Mouse (Mus musculus): ENCODE measurements around the gene Limd2.
"Not testable (repeated sequence)": the region's sequence is repeated elsewhere in the genome, so short reads cannot be mapped to it uniquely, and the experiment has no call there.

Limd2 gene

DNA sequence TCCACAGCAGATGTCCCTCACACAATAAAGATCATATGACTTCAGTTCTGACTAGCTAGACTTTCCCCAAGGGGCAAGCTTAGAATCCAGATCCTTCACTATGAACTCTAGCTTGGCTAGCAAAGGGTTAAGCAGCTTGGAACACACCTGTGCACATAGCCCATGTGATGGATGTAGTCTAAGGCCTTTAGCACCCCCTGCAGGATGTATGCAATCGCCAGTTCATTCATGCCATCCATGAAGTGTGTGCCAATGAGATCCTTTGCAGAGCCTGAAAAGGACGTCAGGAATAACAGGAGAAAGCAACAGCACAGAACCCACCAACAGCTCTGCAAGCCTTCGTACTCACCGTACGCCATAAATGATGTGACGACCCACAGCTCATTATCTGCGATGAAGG is 10.1 kb upstream of the Limd2 start:
- no peak for DNase-seq

DNA sequence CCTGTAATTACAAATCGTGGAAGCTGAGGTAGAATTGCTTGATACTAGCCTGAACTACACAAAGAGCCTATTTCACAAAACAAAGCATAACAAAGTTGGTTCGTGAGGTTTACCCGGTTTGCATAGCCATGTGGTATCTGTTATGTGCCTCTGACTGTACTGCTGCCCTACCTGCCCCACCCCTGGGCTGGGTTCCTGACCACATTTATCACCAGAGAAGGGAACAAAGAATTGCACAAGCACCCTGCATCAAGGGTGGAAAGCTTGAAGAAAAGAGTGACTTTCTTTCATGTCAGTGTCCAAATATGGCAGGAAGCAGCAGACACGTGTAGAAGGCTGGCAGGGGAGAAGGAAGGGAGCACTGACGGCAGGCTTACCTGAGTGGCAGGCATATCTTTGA is 6.8 kb upstream of the Limd2 start:
- no peak for DNase-seq

DNA sequence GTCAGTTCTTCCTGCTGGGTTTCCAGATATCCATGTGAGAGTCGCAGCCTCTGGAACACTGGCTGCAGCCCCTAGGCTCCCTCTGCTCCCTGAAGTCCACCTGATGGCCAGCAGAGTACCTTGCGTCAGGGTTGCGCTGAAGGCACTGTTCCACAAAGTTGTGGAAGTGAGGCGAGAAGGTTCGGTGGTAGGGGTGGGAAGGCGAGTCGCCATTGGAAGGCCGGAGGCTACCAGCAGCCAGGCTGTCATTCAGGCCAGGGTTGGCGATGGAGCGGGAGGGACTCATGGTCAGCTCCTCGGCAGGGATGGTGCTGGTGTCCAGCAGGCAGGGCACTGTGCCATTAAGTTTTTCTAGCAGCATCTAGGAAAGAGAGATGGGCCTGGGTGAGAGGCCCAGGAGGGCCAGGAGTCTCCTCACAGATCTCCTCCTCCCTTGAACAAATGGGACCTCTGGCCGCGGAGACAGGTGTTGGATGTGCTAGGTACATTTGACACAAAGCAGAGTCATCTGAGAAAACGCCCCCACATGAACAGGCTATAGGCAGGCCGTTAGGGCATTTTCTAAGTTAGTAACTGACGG is 4.0 kb upstream of the Limd2 start:
- peak; percentile 29 for DNase-seq

- peak; percentile 23 for DNase-seq
Observed at GRCm38 (mm10) chr11:106163546-106163945, 2.9 kb upstream of the Limd2 start.

DNA sequence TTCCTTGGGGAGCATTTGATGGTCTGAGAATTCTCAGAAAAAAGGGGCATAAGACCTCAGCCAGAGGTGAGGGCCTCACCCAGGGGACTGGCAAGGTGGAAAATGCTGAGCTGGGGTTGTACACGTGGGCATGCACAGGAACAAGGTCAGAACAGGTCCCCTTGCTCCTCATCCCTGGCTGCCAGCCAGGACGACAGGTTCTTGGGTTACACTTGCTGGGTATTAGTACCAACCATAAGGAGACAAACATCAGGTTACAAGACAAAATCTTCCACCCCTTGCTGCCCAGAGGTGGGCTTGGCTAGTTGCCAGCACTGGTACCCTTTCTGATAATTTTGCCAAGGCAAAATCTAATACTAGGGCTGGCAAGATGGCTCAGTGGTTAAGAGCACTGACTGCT is 1.6 kb upstream of the Limd2 start:
- no peak for DNase-seq

- peak; percentile 84 for DNase-seq
Observed at GRCm38 (mm10) chr11:106159921-106160840, 479 bp downstream of the Limd2 start.

DNA sequence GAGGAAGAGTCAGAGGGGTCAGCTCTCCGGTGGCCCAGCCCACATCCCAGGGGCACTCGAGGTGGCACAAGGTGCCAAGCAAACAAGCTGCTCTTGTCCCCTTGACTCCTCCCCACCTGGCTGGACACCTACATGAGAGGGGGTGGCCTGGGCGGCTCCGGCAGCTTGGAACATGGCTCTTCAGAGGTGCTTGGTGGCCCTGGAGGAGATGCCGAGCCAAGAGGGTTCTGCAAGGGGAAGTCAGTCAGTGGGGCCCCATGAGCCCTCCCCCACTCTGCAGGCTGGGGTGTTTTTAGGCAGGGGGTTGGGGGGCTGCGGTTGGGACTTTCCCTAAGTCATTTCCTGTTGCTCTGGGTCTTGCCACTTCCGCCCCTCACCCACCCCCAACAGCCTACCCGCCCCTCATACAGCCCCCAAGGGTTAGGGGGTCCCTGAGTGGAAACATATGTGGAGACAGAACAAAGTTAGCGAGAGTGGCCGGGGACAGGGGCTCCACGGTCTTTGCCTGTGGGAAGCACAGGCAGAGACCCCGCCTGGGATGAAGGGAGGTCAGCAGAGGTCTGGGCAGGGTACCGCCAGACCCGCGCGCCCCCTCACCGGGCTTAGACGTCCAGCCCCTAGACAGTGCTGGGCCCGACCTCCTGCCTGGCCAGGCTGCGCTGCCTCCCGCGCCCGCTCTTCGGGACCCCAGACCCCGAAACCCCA is 1.3 kb downstream of the Limd2 start:
- peak; percentile 74 for DNase-seq

- DNase-seq: no peak
Observed at GRCm38 (mm10) chr11:106158930-106159215, 1.8 kb downstream of the Limd2 start.

DNA sequence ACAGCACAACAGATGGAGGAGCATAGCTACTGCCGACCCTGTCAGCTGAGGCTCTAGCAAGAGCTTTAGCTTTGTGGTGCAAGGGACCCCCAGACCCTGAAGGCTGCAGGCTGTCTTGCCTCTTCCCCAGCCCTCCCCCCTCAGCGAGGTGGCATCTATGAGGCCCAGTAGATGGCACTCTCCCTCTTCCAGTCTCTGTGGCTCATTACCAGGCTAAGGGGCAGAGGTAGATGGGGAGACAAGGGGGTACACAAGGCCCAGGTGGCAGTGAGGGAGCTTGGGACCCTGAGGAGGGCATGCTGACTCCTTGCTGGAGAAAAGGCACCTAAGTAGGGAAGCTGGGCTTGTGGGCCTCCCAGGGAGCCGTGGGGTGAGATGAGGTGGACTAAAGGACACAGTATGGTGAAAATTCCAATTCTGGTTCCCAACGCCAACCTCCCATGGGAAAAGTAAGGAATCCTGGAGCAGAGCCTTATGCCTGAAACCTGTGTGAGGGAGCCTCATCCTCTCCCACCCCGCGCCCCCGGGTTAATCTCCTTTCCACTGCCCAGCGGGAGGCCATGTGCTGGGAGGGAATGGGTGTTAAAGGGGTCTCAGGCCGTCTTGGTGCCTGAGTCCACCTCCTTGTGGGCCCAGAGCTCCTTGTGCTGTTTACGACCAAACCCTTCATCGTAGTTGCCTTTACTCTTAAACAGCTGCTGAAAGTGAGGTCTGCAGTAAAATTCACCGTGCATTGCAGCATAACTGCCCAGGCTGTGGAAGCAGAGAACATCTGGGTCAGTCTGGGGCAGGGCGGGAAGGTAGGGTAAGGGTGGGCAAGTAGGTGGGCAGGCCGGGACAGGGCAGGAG is 2.4 kb downstream of the Limd2 start:
- DNase-seq: no peak

DNA sequence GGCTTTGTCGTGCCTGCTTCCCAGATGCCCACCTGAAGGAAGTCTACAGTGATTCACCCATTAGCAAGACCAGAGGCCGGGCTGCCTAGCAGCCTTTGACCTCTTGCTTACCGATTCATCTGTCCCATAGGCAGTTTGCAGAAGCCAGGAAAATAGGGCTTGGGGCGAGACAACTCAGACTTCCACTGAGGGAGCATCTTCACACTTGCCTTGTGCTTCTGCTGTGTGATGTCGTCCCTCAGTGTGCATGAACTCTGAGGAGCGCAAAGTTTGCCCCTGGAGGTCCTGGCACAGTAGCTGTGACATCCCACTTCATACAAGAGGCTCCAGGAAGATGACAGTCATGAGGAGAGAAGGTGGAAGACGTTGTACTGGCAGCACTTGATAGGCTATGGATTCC is 3.5 kb downstream of the Limd2 start:
- no peak for DNase-seq

DNA sequence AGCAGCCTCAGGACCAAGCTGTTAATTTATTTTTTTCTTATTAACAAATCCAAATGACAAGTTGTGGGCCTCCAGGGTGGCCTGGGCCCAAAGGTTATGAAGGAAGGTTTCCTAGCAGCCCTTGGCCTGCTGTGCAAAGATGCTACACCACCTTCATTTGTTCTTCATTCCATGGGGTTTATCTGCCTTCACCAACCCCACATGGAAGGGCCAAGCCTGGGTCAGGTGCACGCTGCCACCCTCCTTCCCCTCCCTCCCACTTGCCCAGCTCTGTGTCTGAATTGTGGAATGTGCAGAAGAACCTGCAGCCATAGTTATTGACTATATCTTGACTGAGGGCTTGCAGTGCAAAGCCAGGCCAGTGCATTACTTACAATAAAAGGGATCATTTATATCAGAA is 4.4 kb downstream of the Limd2 start:
- DNase-seq: no peak

DNA sequence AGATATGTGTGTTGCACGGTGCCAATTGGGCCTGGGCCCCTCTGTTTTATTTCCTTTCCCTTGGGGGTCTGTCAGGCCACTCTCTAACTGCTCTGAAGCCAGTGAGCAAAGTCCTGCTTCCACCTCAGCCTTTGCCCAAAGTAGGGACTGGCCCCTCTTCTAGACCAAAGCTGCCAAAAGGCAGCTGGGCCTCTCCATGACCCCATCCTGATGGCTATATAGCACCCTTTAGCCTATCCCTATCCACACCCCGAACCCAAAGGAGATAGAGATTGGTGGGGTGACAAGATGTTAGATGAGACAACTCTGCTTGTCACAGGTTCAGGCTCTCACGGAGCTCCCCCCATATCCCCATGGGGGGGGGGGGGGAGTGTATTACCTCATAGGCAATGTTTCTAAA is 4.9 kb downstream of the Limd2 start:
- no peak for DNase-seq

DNA sequence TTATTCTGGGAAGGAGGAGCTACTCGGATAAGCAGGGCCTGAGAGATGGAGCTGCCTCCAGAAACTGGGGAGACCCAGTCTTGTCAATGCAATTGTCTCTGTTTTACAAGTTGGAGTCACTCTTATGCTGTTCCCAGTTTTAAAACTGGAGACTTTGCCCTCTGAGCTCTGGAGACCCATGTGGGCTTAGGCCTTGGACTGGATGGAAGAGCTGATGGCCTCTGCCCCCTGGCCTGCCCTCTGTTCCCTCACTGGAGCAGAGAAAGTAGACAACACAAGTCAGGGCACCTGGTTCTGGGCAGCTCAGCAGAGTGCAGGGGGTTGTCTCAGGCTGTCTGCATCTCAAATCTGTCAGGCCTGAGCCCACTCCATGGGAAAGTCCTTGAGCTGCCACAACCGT is 5.9 kb downstream of the Limd2 start:
- no peak for DNase-seq

GRCm38 (mm10) chr11:106154091-106154490 is 6.6 kb downstream of the Limd2 start:
- DNase-seq: no peak

GRCm38 (mm10) chr11:106152132-106152531 is 8.5 kb downstream of the Limd2 start:
- peak; percentile 58 for DNase-seq

DNA sequence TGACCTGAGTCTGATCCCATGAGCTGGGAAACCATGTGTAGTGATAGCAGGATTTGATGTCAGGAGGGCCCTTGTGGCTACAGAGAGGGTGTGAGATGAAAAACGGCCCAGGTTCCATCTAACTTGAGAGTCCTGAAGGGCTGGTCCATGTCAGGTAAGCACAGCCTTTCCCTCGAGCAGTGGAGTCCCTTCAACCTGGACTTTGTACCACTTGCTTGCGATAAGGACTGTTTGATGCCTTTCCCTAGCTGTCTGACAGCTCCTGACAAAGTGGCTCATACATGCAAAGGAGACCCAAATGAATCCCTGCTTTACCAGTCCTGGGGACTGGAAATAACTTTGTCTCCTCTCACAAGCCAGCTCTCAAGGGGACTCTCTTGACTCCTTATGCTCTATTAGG is 9.4 kb downstream of the Limd2 start:
- no peak for DNase-seq

GRCm38 (mm10) chr11:106134580-106135528 is 25.8 kb downstream of the Limd2 start:
- peak; percentile 61 for DNase-seq

- no peak for DNase-seq
Observed at GRCm38 (mm10) chr11:106132516-106132915, 28.1 kb downstream of the Limd2 start.

- no peak for DNase-seq
Observed at GRCm38 (mm10) chr11:106129477-106129876, 31.2 kb downstream of the Limd2 start.

- DNase-seq: not testable (repeated sequence)
Observed at GRCm38 (mm10) chr11:106126727-106127373, 33.8 kb downstream of the Limd2 start.

DNA sequence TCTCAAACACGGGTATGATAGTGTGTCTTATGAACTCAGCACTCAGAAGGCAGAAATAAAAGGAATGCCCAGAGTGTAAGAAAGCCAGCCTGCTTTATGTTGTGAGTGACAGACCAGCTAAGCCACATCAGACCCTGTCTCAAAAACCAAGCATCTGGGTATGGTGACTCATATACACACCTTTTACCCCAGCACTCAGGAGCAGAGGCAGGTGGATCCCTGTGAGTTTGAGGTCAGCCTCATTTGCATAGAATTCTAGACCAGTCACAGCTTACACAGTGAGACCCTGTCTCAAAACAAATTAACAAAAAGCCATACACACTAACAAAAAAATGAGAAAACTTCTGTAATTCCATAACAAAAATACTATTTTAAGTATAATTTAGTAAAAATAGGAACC is 34.8 kb downstream of the Limd2 start:
- DNase-seq: no peak

Measured in cerebellum, adult 9-10 months (tissue).